Mouse (Mus musculus) kidney, postnatal 0 days (tissue): ENCODE results near the gene Anp32a. TPM values are rescaled to one million over a fixed set of nuclear protein-coding genes. Genes with fewer than 3 reads are reported as not detected.

Experiments
- ATAC-seq: fragments of 200-750 bp; cut with Nextera tagmentation; replicated peaks from 2 replicates; pipeline ENCODE4 v1.8.0; 2017; ENCODE audit warnings: low read depth, moderate number of reproducible peaks, moderate TSS enrichment, moderate library complexity; ENCODE audit not compliant: low FRiP score
- DNase-seq: peaks from one replicate; pipeline ENCODE4 v3.0.0-alpha.2; 2016; ENCODE audit warnings: low spot score
- H3K27ac ChIP-seq: fragments of 300-500 bp; sonication (generic); 2 replicates; pipeline ENCODE4 v1.5.1; 2014; ENCODE audit warnings: mild to moderate bottlenecking
- H3K27me3 ChIP-seq: fragments of 300-500 bp; sonication (generic); 2 replicates; pipeline ENCODE4 v1.6.1; 2014; ENCODE audit warnings: low read length, mixed read lengths; ENCODE audit not compliant: insufficient read depth
- H3K36me3 ChIP-seq: fragments of 300-500 bp; sonication (generic); 2 replicates; pipeline ENCODE4 v1.6.1; 2014; ENCODE audit warnings: low read length, mixed read lengths; ENCODE audit not compliant: insufficient read depth
- H3K4me1 ChIP-seq: fragments of 300-500 bp; sonication (generic); replicated peaks from 2 replicates; pipeline ENCODE4 v1.6.1; 2014; ENCODE audit warnings: antibody characterized with exemption, low read length, mixed read lengths; ENCODE audit not compliant: insufficient read depth
- H3K4me2 ChIP-seq: fragments of 300-500 bp; sonication (generic); 2 replicates; pipeline ENCODE4 v1.6.1; 2014; ENCODE audit warnings: mild to moderate bottlenecking, low read length, moderate library complexity, mixed read lengths
- H3K4me3 ChIP-seq: fragments of 300-500 bp; sonication (generic); replicated peaks from 2 replicates; pipeline ENCODE4 v1.5.1; 2014; ENCODE audit warnings: low read depth, low read length
- H3K9ac ChIP-seq: fragments of 300-500 bp; sonication (generic); 2 replicates; pipeline ENCODE4 v1.6.1; 2014; ENCODE audit warnings: low read depth, low read length
- H3K9me3 ChIP-seq: fragments of 300-500 bp; sonication (generic); replicated peaks from 2 replicates; pipeline ENCODE4 v1.6.1; 2016; ENCODE audit warnings: low read length, inconsistent platforms, mixed read lengths
- CTCF ChIP-seq: IDR thresholded peaks from 2 replicates; pipeline ENCODE4 v1.5.1; 2016; ENCODE audit warnings: antibody characterized with exemption, low read depth, mild to moderate bottlenecking, moderate library complexity
- WGBS: fragments of 180-500 bp; shearing (Covaris S2); extraction: QIAGEN DNeasy Blood & Tissue Kit; methylation state at CpG from one replicate; pipeline ENCODE4 v1.1.7; 2014; 5-methylcytosine and 5-hydroxymethylcytosine counted together
- polyA plus RNA-seq: library from polyadenylated mRNA; unstranded; fragments of >200 nt; fragmentation: Nextera tagmentation; extraction: Ambion mirVana; gene quantifications from 2 replicates; pipeline ENCODE4 v1.2.1, GENCODE M21; 2015

The Anp32a gene
- polyA plus RNA-seq, 1 experiment from 2014 or later, result 139 TPM

DNA sequence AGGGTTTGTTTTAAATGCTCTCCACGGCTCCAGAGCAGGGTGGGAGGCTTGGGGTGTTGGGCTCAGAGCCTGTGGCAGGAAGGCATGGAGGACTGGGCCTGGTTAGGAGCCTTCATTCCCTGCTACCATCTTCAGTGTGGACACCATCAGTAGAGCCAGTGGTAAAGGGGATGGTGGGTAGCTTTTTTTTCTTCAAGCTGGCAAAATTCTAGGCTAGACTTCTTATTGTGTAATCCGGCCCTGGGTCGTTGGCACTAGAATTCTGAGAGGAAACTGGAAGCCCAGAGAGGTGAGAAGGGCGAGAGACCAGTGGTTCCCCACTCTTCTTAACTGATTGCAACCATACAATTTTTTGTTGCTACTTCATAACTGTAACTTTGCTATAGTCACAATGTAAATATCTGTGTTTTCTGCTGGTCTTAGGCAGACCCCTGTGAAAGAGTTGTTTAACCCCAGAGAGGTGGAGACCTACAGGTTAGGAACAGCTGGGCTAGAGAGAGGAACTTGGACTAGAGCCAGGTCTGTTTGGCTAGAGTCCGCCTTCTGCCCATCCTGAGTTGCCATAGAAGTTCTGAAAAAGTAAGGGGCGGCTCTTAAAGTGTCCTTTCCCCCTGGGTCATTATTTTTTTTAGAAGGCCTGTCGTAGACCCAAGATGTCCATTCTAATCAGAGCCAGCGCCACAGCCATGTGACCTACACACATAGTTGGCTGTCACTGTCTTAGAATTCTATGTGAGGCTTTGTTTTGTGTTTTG is 24.4 kb downstream of the Anp32a start:
- no peak overlapping the region for H3K4me3 ChIP-seq
- DNase-seq, result no peak
- no peak for TF ChIP-seq CTCF
- no peak overlapping the region for H3K9ac ChIP-seq
- no peaks in the 10 kb centered on the region for H3K9me3 ChIP-seq
- peaks cover 82% of the 10 kb centered on the region for H3K4me1 ChIP-seq
- WGBS, result 62% methylated on average over 8 of the region's 8 CpGs
- no peak overlapping the region for H3K4me2 ChIP-seq
- H3K36me3 ChIP-seq, result no peaks in the 10 kb centered on the region
- peak overlapping the region; percentile 42; the same call in 1 of the 2 replicates for H3K27ac ChIP-seq
- no peak for ATAC-seq
- no peaks in the 10 kb centered on the region for H3K27me3 ChIP-seq

DNA sequence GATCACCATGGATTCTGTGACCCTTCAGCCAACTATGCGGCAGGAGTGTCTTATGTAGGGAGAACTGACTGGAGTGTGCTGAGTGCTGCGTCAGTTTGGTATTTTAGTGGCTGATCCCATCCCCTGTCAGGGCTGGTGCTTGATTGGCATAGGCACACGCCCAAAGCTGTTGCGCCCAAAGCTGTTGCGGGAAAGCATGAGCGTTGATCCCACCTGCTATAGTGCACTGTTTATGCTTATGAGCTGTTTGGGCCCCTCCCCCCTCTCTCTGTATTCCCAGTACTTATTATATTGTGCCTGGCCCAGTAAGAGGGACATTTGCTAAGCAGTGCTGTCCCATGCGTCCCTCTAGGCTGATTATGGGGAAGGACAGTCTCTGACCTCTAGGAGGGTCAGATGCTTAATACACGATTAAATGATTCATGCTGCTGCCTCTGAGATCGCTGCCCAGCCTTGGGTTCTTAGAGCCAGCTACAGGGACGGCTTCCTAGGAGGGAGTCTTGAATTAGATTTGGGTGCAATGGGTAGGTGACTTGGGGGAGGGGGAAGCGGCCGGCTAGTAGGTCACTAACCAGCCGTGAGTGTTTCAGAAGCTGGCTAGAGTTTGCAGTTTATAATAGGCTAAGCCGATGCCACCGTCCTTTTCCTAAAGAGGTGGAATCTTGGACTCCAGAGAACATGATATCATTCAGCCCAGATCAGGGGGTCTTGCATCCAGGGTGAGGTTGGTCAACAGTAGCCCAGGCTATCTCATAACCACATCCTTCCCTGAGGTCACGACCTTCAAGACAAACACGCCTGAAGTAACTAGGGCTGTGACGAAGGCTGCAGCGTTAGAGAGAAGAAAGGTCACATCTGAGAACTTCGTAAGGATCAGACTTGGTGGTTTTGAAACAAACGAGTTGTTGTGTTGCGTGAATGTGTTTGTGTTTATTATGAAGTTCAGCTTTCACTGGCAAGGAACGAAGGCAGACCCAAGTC is 25.7 kb downstream of the Anp32a start:
- H3K4me1 ChIP-seq, result peaks cover 77% of the 10 kb centered on the region
- DNase-seq (no peak), ATAC-seq (no peak)
- no peak overlapping the region for H3K4me3 ChIP-seq
- no peaks in the 10 kb centered on the region for H3K9me3 ChIP-seq
- H3K9ac ChIP-seq, result peak overlapping the region; percentile 37; the same call in 1 of the 2 replicates
- WGBS, result 59% methylated on average over 23 of the region's 23 CpGs
- no peaks in the 10 kb centered on the region for H3K36me3 ChIP-seq
- TF ChIP-seq CTCF, result no peak
- peak overlapping the region; percentile 89 for H3K27ac ChIP-seq
- H3K4me2 ChIP-seq, result 0 out of 2 replicates have a peak overlapping the region, but pooled peaks have one; percentile 6
- H3K27me3 ChIP-seq, result no peaks in the 10 kb centered on the region

DNA sequence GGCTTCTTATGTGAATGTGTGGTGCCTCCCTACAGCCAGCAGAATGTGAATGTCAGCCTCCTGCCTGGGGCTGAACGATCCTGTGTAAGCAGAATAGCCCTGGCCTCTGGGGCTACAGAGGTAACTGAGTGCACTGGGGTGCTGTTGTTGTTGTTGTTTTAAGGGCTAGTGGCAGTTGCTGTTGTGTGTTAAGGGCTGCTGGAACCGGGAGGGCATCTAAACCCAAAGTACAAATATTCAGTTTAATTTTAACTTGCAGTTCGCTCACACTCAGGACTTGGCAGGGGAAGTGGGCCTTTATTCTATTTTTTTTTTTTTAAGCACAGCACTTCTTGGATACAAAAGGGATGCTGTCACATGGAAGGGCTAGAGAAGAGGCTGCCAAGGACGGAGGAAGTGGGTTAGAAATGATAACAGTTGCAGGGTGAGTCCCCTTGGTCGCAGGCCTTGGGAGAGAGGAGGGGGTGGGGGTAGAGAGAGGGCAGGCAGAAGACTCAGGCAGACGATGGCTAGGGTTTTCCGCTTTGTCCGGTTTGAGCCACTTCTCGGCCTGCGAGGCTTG is 26.5 kb downstream of the Anp32a start:
- no peak for ATAC-seq
- no peak for TF ChIP-seq CTCF
- Histone ChIP-seq H3K9ac (peak overlapping the region; percentile 37; the same call in 1 of the 2 replicates), H3K4me3 (no peak overlapping the region), H3K4me1 (peaks cover 71% of the 10 kb centered on the region), H3K27me3 (no peaks in the 10 kb centered on the region), H3K27ac (peak overlapping the region; percentile 89), H3K9me3 (no peaks in the 10 kb centered on the region), H3K36me3 (no peaks in the 10 kb centered on the region), H3K4me2 (0 out of 2 replicates have a peak overlapping the region, but pooled peaks have one; percentile 13)
- DNase-seq, result no peak
- WGBS, result 40% methylated on average over 10 of the region's 10 CpGs

DNA sequence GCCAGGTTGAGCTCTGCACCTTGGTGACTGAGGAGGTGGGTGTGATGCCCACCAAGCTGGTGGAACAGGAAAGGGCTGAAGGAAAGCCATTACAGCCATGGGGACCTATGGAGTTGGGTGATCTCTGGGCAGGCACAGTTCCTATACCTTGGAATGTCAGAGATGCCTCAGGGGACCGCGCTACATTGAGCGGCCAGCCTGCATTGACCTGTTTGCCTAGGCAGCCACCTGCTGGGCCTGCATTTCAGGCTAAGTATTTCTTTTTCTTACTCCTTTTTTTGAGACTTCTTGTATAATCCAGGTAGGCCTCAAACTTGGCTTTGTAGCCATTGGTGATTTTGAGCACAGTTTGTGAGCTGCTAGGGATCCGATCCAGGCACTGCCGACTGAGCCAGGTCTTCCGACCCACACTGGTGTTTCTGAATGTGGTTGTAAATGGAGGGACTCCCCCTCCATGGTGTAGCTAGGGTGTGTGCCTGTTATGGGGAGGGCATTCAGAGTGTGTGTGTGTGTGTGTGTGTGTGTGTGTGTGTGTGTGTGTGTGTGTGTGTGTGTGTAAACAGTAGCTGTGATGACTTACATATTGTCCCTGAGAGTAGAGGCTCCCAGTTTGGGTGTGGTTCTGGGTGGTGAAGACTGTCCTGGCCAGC is 27.3 kb downstream of the Anp32a start:
- peaks cover 63% of the 10 kb centered on the region for H3K4me1 ChIP-seq
- H3K36me3 ChIP-seq, result peaks cover 3% of the 10 kb centered on the region; the same call in 1 of the 2 replicates
- H3K9me3 ChIP-seq, result no peaks in the 10 kb centered on the region
- peak overlapping the region; percentile 89 for H3K27ac ChIP-seq
- peak; percentile 35; the same call in 1 of the 2 replicates for TF ChIP-seq CTCF
- H3K9ac ChIP-seq, result no peak overlapping the region; the same call in 1 of the 2 replicates
- 0 out of 2 replicates have a peak overlapping the region, but pooled peaks have one; percentile 13 for H3K4me2 ChIP-seq
- WGBS, result 75% methylated on average over 6 of the region's 6 CpGs
- H3K27me3 ChIP-seq, result no peaks in the 10 kb centered on the region
- DNase-seq (no peak), ATAC-seq (no peak)
- H3K4me3 ChIP-seq, result no peak overlapping the region

DNA sequence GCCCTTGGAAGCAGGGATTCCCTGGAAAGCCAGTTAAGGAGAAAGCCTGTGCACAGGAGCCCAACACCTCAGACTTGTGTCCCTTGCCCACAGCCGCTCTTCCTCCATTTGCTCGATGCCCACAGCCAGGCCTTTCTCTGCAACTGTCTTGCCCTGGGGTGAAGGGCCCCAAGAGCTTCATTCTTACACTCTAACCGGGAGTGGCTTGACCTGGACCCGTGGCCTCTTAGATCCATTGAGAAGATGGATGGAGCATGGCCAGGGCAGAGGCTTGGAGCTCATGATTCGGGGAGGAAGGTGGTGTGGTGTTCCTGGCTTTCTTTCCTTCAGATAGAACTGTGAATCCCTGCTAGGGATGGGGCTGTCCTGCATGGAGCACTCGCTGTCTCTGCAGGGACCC is 28.1 kb downstream of the Anp32a start:
- H3K4me3 ChIP-seq, result no peak overlapping the region
- no peak for TF ChIP-seq CTCF
- H3K9me3 ChIP-seq, result no peaks in the 10 kb centered on the region
- whole genome bisulfite sequencing, result 66% methylated on average over 6 of the region's 6 CpGs
- no peak overlapping the region for H3K9ac ChIP-seq
- H3K27ac ChIP-seq, result no peak overlapping the region
- H3K4me1 ChIP-seq, result peaks cover 56% of the 10 kb centered on the region
- H3K27me3 ChIP-seq, result no peaks in the 10 kb centered on the region
- DNase-seq, result no peak
- H3K4me2 ChIP-seq, result no peak overlapping the region
- H3K36me3 ChIP-seq, result peaks cover 4% of the 10 kb centered on the region
- ATAC-seq, result no peak
